Mouse (Mus musculus): Measurements from ENCODE around the gene Asgr2.

GRCm38 (mm10) chr11:70074379-70075071 is 17.9 kb upstream of the Asgr2 start:
- peak; percentile 87 for TF ChIP-seq CTCF (IDR thresholded peaks at IDR 0.05)
- TF ChIP-seq POLR2A (IDR thresholded peaks at IDR 0.05; ENCODE audit: insufficient read depth, low read depth, low read length) = no peak
- peak; percentile 84; the same call in 1 of the 2 replicates for TF ChIP-seq EP300 (IDR thresholded peaks at IDR 0.05; ENCODE audit: insufficient read depth, low read depth, low read length)

All from heart, adult 2 months (tissue).